In the genomic region with DNA sequence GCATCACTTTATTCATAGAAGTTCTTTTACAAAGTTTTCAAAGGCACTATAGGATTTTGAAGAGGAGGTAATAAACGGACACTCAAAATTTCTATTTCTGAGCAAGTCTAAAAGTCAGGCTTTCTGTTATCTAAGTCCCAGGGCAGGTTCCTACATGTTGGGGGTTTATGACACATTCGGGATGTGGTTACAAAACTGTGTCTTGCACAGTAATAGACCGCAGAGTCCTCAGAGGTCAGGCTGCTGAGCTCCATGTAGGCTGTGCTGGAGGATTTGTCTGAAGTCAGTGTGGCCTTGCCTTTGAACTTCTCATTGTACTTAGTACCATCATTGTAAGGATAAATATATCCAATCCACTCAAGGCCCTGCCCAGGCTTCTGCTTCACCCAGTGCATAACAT, we compare ENCODE assay signal across 22 mouse cellular contexts.
"Had no signal": no experiment of that assay in that cellular context is flagged by ENCODE, and none has a peak within 500 bp of the region (broad histone marks: within the 10 kb centered on the region; RNA-seq: fewer than 3 reads in every experiment).

No protein-coding gene starts in this region.

- H3K4me2 ChIP-seq: kidney, embryonic 15.5 days; limb, embryonic 12.5 days; limb, embryonic 15.5 days; liver, embryonic 11.5 days; lung, embryonic 14.5 days; midbrain, embryonic 11.5 days; neural tube, embryonic 12.5 days; neural tube, embryonic 15.5 days; stomach, embryonic 15.5 days had no signal

- DNase-seq: kidney, adult 8-10 months; kidney, postnatal 10 days; kidney, postnatal 36 days; left cerebral cortex, postnatal 4 days; liver, postnatal 0 days; lung, embryonic 14.5 days; midbrain, embryonic 14.5 days; right cerebral cortex, adult 18-20 months; right cerebral cortex, postnatal 14 days; spleen, adult 18-20 months; thymus, postnatal 25 days had no signal

- ATAC-seq: liver, postnatal 0 days; lung, postnatal 0 days had no signal

- H3K4me3 ChIP-seq: kidney, embryonic 15.5 days; limb, embryonic 12.5 days; limb, embryonic 15.5 days; neural tube, embryonic 12.5 days; neural tube, embryonic 15.5 days; stomach, embryonic 15.5 days had no signal

- H3K27ac ChIP-seq: kidney, embryonic 15.5 days; limb, embryonic 12.5 days; limb, embryonic 15.5 days; liver, embryonic 14.5 days; macrophage; neural tube, embryonic 12.5 days; neural tube, embryonic 15.5 days; stomach, embryonic 15.5 days had no signal

- H3K4me1 ChIP-seq: kidney, embryonic 15.5 days; limb, embryonic 12.5 days; limb, embryonic 15.5 days; neural tube, embryonic 12.5 days; neural tube, embryonic 15.5 days; stomach, embryonic 15.5 days had no signal

- H3K27me3 ChIP-seq: kidney, embryonic 15.5 days; limb, embryonic 12.5 days; limb, embryonic 15.5 days; neural tube, embryonic 12.5 days; neural tube, embryonic 15.5 days; stomach, embryonic 15.5 days had no signal

- H3K9me3 ChIP-seq: limb, embryonic 15.5 days; stomach, embryonic 15.5 days had no signal

- H3K9ac ChIP-seq: kidney, embryonic 15.5 days; limb, embryonic 12.5 days; limb, embryonic 15.5 days; liver, embryonic 14.5 days; liver, postnatal 0 days; lung, embryonic 14.5 days; neural tube, embryonic 12.5 days; neural tube, embryonic 15.5 days; stomach, embryonic 15.5 days had no signal

- H3K36me3 ChIP-seq: kidney, embryonic 15.5 days; limb, embryonic 12.5 days; limb, embryonic 15.5 days; neural tube, embryonic 12.5 days; neural tube, embryonic 15.5 days; stomach, embryonic 15.5 days had no signal
